ENCODE assay signal across 8 mouse cellular contexts in the genomic region with DNA sequence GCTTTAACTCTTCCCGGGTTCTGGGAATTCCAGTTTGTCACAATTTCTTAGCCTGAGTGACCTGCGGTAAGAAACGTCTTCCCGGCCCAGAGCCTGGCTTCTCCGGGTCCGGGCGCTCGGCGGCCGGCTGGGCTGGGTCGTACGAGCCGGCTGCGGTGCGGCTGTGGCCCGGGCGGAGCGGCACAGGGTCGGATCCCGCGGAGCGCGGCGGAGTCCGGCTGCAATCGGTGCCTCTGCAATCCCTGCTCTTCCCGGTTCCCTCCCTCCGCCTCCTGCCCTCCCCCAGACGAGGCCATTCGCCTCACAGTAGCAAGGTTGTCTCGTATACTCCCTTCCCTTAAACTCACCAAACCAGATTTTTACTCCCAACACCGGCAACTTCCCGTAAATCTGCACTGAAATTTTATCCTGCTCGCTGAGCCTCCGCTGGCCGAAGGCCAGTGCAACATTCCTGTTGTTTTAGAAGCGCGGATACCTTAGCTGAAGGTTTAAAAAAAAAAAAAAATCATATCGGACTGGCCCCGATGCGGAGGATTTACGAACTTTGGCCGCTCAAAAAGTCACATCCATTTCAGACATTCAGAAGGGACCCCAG. TPM values are rescaled to one million over a fixed set of nuclear protein-coding genes. Genes with fewer than 3 reads are reported as not detected.
A peak's percentile ranks its signal among the peaks of the same experiment; 100 is the strongest.
DNase-seq lines count a peak whose midpoint lies in the region; ATAC-seq lines count a peak whose summit lies in the region.

No protein-coding gene starts in this region.

- H3K27ac ChIP-seq in hindbrain, embryonic 14.5 days = peak overlapping the region; percentile 43; the same call in 1 of the 2 replicates
- peak overlapping the region; percentile 87 for H3K27ac ChIP-seq in limb, embryonic 15.5 days
- H3K27ac ChIP-seq in midbrain, embryonic 13.5 days = no peak overlapping the region

- H3K27me3 ChIP-seq in hindbrain, embryonic 14.5 days (ENCODE audit: control insufficient read depth, insufficient read depth, low read length) = peaks cover 63% of the 10 kb centered on the region
- H3K27me3 ChIP-seq in limb, embryonic 15.5 days = peaks cover 22% of the 10 kb centered on the region
- peaks cover 66% of the 10 kb centered on the region for H3K27me3 ChIP-seq in midbrain, embryonic 13.5 days

- peak overlapping the region; percentile 52 for H3K9ac ChIP-seq in hindbrain, embryonic 14.5 days
- peak overlapping the region; percentile 55 for H3K9ac ChIP-seq in limb, embryonic 15.5 days
- H3K9ac ChIP-seq in midbrain, embryonic 13.5 days (replicated peaks) = 0 out of 2 replicates have a peak overlapping the region, but pooled peaks have one; percentile 37

- no peaks in the 10 kb centered on the region for H3K36me3 ChIP-seq in hindbrain, embryonic 14.5 days (replicated peaks; ENCODE audit: control insufficient read depth, insufficient read depth)
- no peaks in the 10 kb centered on the region for H3K36me3 ChIP-seq in limb, embryonic 15.5 days
- no peaks in the 10 kb centered on the region for H3K36me3 ChIP-seq in midbrain, embryonic 13.5 days

- H3K9me3 ChIP-seq in hindbrain, embryonic 14.5 days (ENCODE audit: control insufficient read depth, low read length) = no peaks in the 10 kb centered on the region
- no peaks in the 10 kb centered on the region for H3K9me3 ChIP-seq in limb, embryonic 15.5 days
- H3K9me3 ChIP-seq in midbrain, embryonic 13.5 days = no peaks in the 10 kb centered on the region

- no peak for DNase-seq in frontal cortex, postnatal 25 days (ENCODE audit: low spot score in 2 of 2)
- peak; percentile 19 to 40 for DNase-seq in cerebellum, adult 18-20 months
- peak; percentile 24 for DNase-seq in gastrocnemius, adult 18-20 months (ENCODE audit: low spot score)
- DNase-seq in hindbrain, embryonic 14.5 days (ENCODE audit: low spot score) = no peak
- peak; percentile 71 for DNase-seq in testis, postnatal 10 days (ENCODE audit: low spot score)

- H3K4me2 ChIP-seq in hindbrain, embryonic 14.5 days (replicated peaks) = peak overlapping the region; percentile 70
- H3K4me2 ChIP-seq in limb, embryonic 15.5 days = peak overlapping the region; percentile 88
- peak overlapping the region; percentile 69 for H3K4me2 ChIP-seq in midbrain, embryonic 13.5 days (replicated peaks)

- H3K4me1 ChIP-seq in hindbrain, embryonic 14.5 days (replicated peaks; ENCODE audit: control insufficient read depth, insufficient read depth, low read length) = peaks cover 11% of the 10 kb centered on the region; the same call in 1 of the 2 replicates
- peaks cover 12% of the 10 kb centered on the region for H3K4me1 ChIP-seq in limb, embryonic 15.5 days
- H3K4me1 ChIP-seq in midbrain, embryonic 13.5 days (replicated peaks) = peaks cover 26% of the 10 kb centered on the region

- ATAC-seq in frontal cortex, adult (ENCODE audit: low TSS enrichment) = peak; percentile 83
- ATAC-seq in hindbrain, embryonic 14.5 days (ENCODE audit: low FRiP score) = no peak
- no peak for ATAC-seq in limb, embryonic 15.5 days (ENCODE audit: insufficient number of reproducible peaks, low FRiP score, low TSS enrichment, low read depth)
- peak; percentile 82; the same call in 1 of the 2 replicates for ATAC-seq in midbrain, embryonic 13.5 days

- peak overlapping the region; percentile 34 for H3K4me3 ChIP-seq in hindbrain, embryonic 14.5 days (replicated peaks; ENCODE audit: low read length)
- H3K4me3 ChIP-seq in limb, embryonic 15.5 days = peak overlapping the region; percentile 52
- H3K4me3 ChIP-seq in midbrain, embryonic 13.5 days (replicated peaks) = peak overlapping the region; percentile 41

- under 1% methylated on average over 43 of the region's 43 CpGs for WGBS in hindbrain, embryonic 14.5 days
- under 1% methylated on average over 43 of the region's 43 CpGs for WGBS in limb, embryonic 15.5 days
- 2% methylated on average over 42 of the region's 43 CpGs for WGBS in midbrain, embryonic 13.5 days

RNA-seq across cellular contexts. Expression of a gene that starts 22.1 kb away (rescaled TPM):
- total RNA-seq in gastrocnemius, adult 18-20 months (2021) = under 1 TPM; 0.57 to 0.66 TPM
- polyA plus RNA-seq in hindbrain, embryonic 14.5 days (2014; fragmentation: Nextera tagmentation; extraction: Ambion mirVana) = 4.7 and 7.3 TPM in 2 replicates
- polyA plus RNA-seq in limb, embryonic 15.5 days (2015; fragmentation: Nextera tagmentation; extraction: Ambion mirVana) = 7.6 and 8.9 TPM in 2 replicates
- 1.3 and 2.5 TPM in 2 replicates for polyA plus RNA-seq in midbrain, embryonic 13.5 days (2015; fragmentation: Nextera tagmentation; extraction: Ambion mirVana)

Comparison
In these comparisons a context has a peak if more than half of its experiments do, and no peak if none do; other contexts are left out.
1. ATAC-seq: peak in frontal cortex, adult (single experiment) and midbrain, embryonic 13.5 days (single experiment); none in hindbrain, embryonic 14.5 days (single experiment) and limb, embryonic 15.5 days (single experiment).
2. DNase-seq: peak in cerebellum, adult 18-20 months (2 of 2), gastrocnemius, adult 18-20 months (single experiment) and testis, postnatal 10 days (single experiment); none in frontal cortex, postnatal 25 days (0 of 2) and hindbrain, embryonic 14.5 days (single experiment).
3. Peak in every context shown above with its lines, with median percentiles within 50 percentile points of each other: H3K4me2 ChIP-seq, H3K4me3 ChIP-seq and H3K9ac ChIP-seq.